Mouse (Mus musculus) hindbrain, embryonic 13.5 days (tissue): ENCODE measurements around the gene Gramd4. TPM values are rescaled to one million over a fixed set of nuclear protein-coding genes. Genes with fewer than 3 reads are reported as not detected.

Experiments used
- ATAC-seq: fragments of 200-750 bp; cut with Nextera tagmentation; 2 replicates; pipeline ENCODE4 v1.8.0; 2017; ENCODE audit warnings: moderate TSS enrichment; ENCODE audit not compliant: low FRiP score
- H3K27ac ChIP-seq: fragments of 300-500 bp; sonication (generic); 2 replicates; pipeline ENCODE4 v1.5.1; 2015; ENCODE audit warnings: inconsistent platforms, mild to moderate bottlenecking, moderate library complexity
- H3K27me3 ChIP-seq: fragments of 300-500 bp; sonication (generic); 2 replicates; pipeline ENCODE4 v1.6.1; 2015; ENCODE audit warnings: mild to moderate bottlenecking, inconsistent platforms
- H3K36me3 ChIP-seq: fragments of 300-500 bp; sonication (generic); 2 replicates; pipeline ENCODE4 v1.6.1; 2015; ENCODE audit warnings: mild to moderate bottlenecking, inconsistent platforms
- H3K4me1 ChIP-seq: fragments of 300-500 bp; sonication (generic); replicated peaks from 2 replicates; pipeline ENCODE4 v1.6.1; 2015; ENCODE audit warnings: inconsistent platforms
- H3K4me2 ChIP-seq: fragments of 300-500 bp; sonication (generic); 2 replicates; pipeline ENCODE4 v1.6.1; 2015; ENCODE audit warnings: inconsistent platforms, mild to moderate bottlenecking, moderate library complexity
- H3K4me3 ChIP-seq: fragments of 300-500 bp; sonication (generic); 2 replicates; pipeline ENCODE4 v1.5.1; 2015; ENCODE audit warnings: mild to moderate bottlenecking, inconsistent platforms
- H3K9ac ChIP-seq: fragments of 300-500 bp; sonication (generic); 2 replicates; pipeline ENCODE4 v1.6.1; 2015; ENCODE audit warnings: mild to moderate bottlenecking, inconsistent platforms
- H3K9me3 ChIP-seq: fragments of 300-500 bp; sonication (generic); 2 replicates; pipeline ENCODE4 v1.6.1; 2016; ENCODE audit warnings: inconsistent platforms
- WGBS: fragments of 180-500 bp; shearing (Covaris S2); methylation state at CpG from one replicate; pipeline ENCODE4 v1.1.7; 2015; 5-methylcytosine and 5-hydroxymethylcytosine counted together
- polyA plus RNA-seq: library from polyadenylated mRNA; unstranded; fragments of >200 nt; fragmentation: Nextera tagmentation; extraction: Ambion mirVana; gene quantifications from 2 replicates; pipeline ENCODE4 v1.2.1, GENCODE M21; 2015

The Gramd4 gene
- polyA plus RNA-seq = 33.9 and 36.4 TPM in 2 replicates

- Histone ChIP-seq H3K4me2 (peak within 1 kb of the TSS; percentile 94), H3K9ac (peak within 1 kb of the TSS; percentile 98)
- ATAC-seq = no peak
Observed at GRCm38 (mm10) chr15:86057413-86057812, at the start of gene Gramd4. Gramd4 (plus strand) TSS chr15:86057695.

GRCm38 (mm10) chr15:86013130-86013529 lies 44.4 kb upstream of the Gramd4 start:
- Histone ChIP-seq H3K4me1 (peaks cover 32% of the 10 kb centered on the region), H3K4me3 (no peak overlapping the region), H3K4me2 (no peak overlapping the region), H3K36me3 (no peaks in the 10 kb centered on the region), H3K9ac (no peak overlapping the region), H3K9me3 (no peaks in the 10 kb centered on the region), H3K27ac (peak overlapping the region; percentile 23; the same call in 1 of the 2 replicates), H3K27me3 (peaks cover 14% of the 10 kb centered on the region; the same call in 1 of the 2 replicates)
- ATAC-seq = peak; percentile 47; the same call in 1 of the 2 replicates
- 25% methylated on average over 2 of the region's 2 CpGs for WGBS

More at GRCm38 (mm10) chr15:86057413-86057812, at the start of gene Gramd4:
- Histone ChIP-seq H3K4me1 (peaks cover 46% of the 10 kb centered on the region), H3K4me3 (peak within 1 kb of the TSS; percentile 83), H3K9me3 (no peaks in the 10 kb centered on the region), H3K27ac (peak within 1 kb of the TSS; percentile 95), H3K36me3 (no peaks in the 10 kb centered on the region), H3K27me3 (peaks cover 4% of the 10 kb centered on the region; the same call in 1 of the 2 replicates)
- 30% methylated on average over 6 of the region's 6 CpGs for WGBS

- 16% methylated on average over 10 of the region's 10 CpGs for WGBS
- Histone ChIP-seq H3K27me3 (peaks cover 14% of the 10 kb centered on the region; the same call in 1 of the 2 replicates), H3K4me1 (peaks cover 30% of the 10 kb centered on the region), H3K4me2 (no peak overlapping the region), H3K27ac (peak overlapping the region; percentile 23; the same call in 1 of the 2 replicates), H3K9me3 (no peaks in the 10 kb centered on the region), H3K36me3 (peaks cover 2% of the 10 kb centered on the region), H3K9ac (peak overlapping the region; percentile 35; the same call in 1 of the 2 replicates), H3K4me3 (no peak overlapping the region)
- ATAC-seq = no peak
Observed at GRCm38 (mm10) chr15:86013656-86014055, 43.8 kb upstream of the Gramd4 start.

GRCm38 (mm10) chr15:86015026-86015425 lies 42.5 kb upstream of the Gramd4 start:
- H3K4me3 ChIP-seq = no peak overlapping the region
- 79% methylated on average over 7 of the region's 7 CpGs for WGBS
- no peak for ATAC-seq

GRCm38 (mm10) chr15:86015860-86016541 lies 41.5 kb upstream of the Gramd4 start:
- Histone ChIP-seq H3K27ac (no peak overlapping the region), H3K4me1 (peaks cover 35% of the 10 kb centered on the region), H3K27me3 (peaks cover 12% of the 10 kb centered on the region; the same call in 1 of the 2 replicates), H3K36me3 (peaks cover 3% of the 10 kb centered on the region), H3K9ac (no peak overlapping the region), H3K9me3 (no peaks in the 10 kb centered on the region), H3K4me2 (no peak overlapping the region), H3K4me3 (no peak overlapping the region)
- ATAC-seq = no peak
- 64% methylated on average over 13 of the region's 13 CpGs for WGBS

More at GRCm38 (mm10) chr15:86015026-86015425, 42.5 kb upstream of the Gramd4 start:
- Histone ChIP-seq H3K27me3 (peaks cover 14% of the 10 kb centered on the region; the same call in 1 of the 2 replicates), H3K9me3 (no peaks in the 10 kb centered on the region), H3K9ac (no peak overlapping the region), H3K4me2 (no peak overlapping the region), H3K4me1 (peaks cover 28% of the 10 kb centered on the region), H3K36me3 (peaks cover 3% of the 10 kb centered on the region), H3K27ac (no peak overlapping the region)

- 91% methylated on average over 6 of the region's 6 CpGs for WGBS
- Histone ChIP-seq H3K27ac (no peak overlapping the region), H3K4me1 (peaks cover 32% of the 10 kb centered on the region), H3K4me3 (no peak overlapping the region), H3K9ac (no peak overlapping the region), H3K36me3 (peaks cover 3% of the 10 kb centered on the region), H3K9me3 (no peaks in the 10 kb centered on the region), H3K27me3 (0 out of 2 replicates have a peak, but pooled peaks cover under 1% of the 10 kb centered on the region), H3K4me2 (no peak overlapping the region)
- ATAC-seq = no peak
Observed at GRCm38 (mm10) chr15:86017336-86017735, 40.2 kb upstream of the Gramd4 start.

- no peak overlapping the region for H3K9ac ChIP-seq
- peaks cover 16% of the 10 kb centered on the region for H3K4me1 ChIP-seq
- H3K4me2 ChIP-seq = no peak overlapping the region
- WGBS = 94% methylated on average over 5 of the region's 5 CpGs
- H3K27me3 ChIP-seq = 0 out of 2 replicates have a peak, but pooled peaks cover 4% of the 10 kb centered on the region
- H3K9me3 ChIP-seq = no peaks in the 10 kb centered on the region
- peaks cover 3% of the 10 kb centered on the region for H3K36me3 ChIP-seq
- ATAC-seq = no peak
- H3K4me3 ChIP-seq = no peak overlapping the region
- no peak overlapping the region for H3K27ac ChIP-seq
Observed at GRCm38 (mm10) chr15:86018753-86019512, 38.6 kb upstream of the Gramd4 start.

GRCm38 (mm10) chr15:86020008-86020407 lies 37.5 kb upstream of the Gramd4 start:
- no peaks in the 10 kb centered on the region for H3K9me3 ChIP-seq
- H3K4me2 ChIP-seq = no peak overlapping the region
- H3K9ac ChIP-seq = no peak overlapping the region
- H3K4me3 ChIP-seq = no peak overlapping the region
- 0 out of 2 replicates have a peak, but pooled peaks cover 4% of the 10 kb centered on the region for H3K27me3 ChIP-seq
- 77% methylated on average over 8 of the region's 8 CpGs for WGBS
- peaks cover 3% of the 10 kb centered on the region for H3K36me3 ChIP-seq
- H3K27ac ChIP-seq = no peak overlapping the region
- ATAC-seq = no peak
- peaks cover 13% of the 10 kb centered on the region for H3K4me1 ChIP-seq

- Histone ChIP-seq H3K4me2 (no peak overlapping the region), H3K27ac (no peak overlapping the region), H3K27me3 (0 out of 2 replicates have a peak, but pooled peaks cover 4% of the 10 kb centered on the region), H3K4me1 (peaks cover 8% of the 10 kb centered on the region), H3K36me3 (peaks cover 3% of the 10 kb centered on the region), H3K4me3 (no peak overlapping the region), H3K9ac (no peak overlapping the region), H3K9me3 (no peaks in the 10 kb centered on the region)
- 81% methylated on average over 9 of the region's 9 CpGs for WGBS
- no peak for ATAC-seq
Observed at GRCm38 (mm10) chr15:86021301-86021700, 36.2 kb upstream of the Gramd4 start.

- Histone ChIP-seq H3K4me2 (no peak overlapping the region), H3K9ac (no peak overlapping the region), H3K4me3 (no peak overlapping the region), H3K4me1 (peaks cover 8% of the 10 kb centered on the region), H3K27me3 (0 out of 2 replicates have a peak, but pooled peaks cover 4% of the 10 kb centered on the region), H3K9me3 (no peaks in the 10 kb centered on the region), H3K36me3 (peaks cover 3% of the 10 kb centered on the region), H3K27ac (no peak overlapping the region)
- no peak for ATAC-seq
- 80% methylated on average over 9 of the region's 9 CpGs for WGBS
Observed at GRCm38 (mm10) chr15:86021971-86022370, 35.5 kb upstream of the Gramd4 start.

GRCm38 (mm10) chr15:86027871-86028270 lies 29.6 kb upstream of the Gramd4 start:
- 68% methylated on average over 8 of the region's 8 CpGs for WGBS
- H3K9ac ChIP-seq = no peak overlapping the region
- H3K9me3 ChIP-seq = 0 out of 2 replicates have a peak, but pooled peaks cover 6% of the 10 kb centered on the region
- ATAC-seq = no peak
- no peak overlapping the region for H3K4me3 ChIP-seq
- no peak overlapping the region for H3K27ac ChIP-seq
- H3K27me3 ChIP-seq = peaks cover 21% of the 10 kb centered on the region
- peaks cover 28% of the 10 kb centered on the region for H3K4me1 ChIP-seq
- peak overlapping the region; percentile 42; the same call in 1 of the 2 replicates for H3K4me2 ChIP-seq
- peaks cover 20% of the 10 kb centered on the region for H3K36me3 ChIP-seq

GRCm38 (mm10) chr15:86029981-86030380 lies 27.5 kb upstream of the Gramd4 start:
- Histone ChIP-seq H3K27ac (no peak overlapping the region), H3K36me3 (peaks cover 20% of the 10 kb centered on the region), H3K4me2 (peak overlapping the region; percentile 42), H3K9ac (no peak overlapping the region), H3K27me3 (peaks cover 39% of the 10 kb centered on the region), H3K4me3 (peak overlapping the region; percentile 9; the same call in 1 of the 2 replicates), H3K9me3 (0 out of 2 replicates have a peak, but pooled peaks cover 6% of the 10 kb centered on the region), H3K4me1 (peaks cover 49% of the 10 kb centered on the region)
- ATAC-seq = no peak
- WGBS = 69% methylated on average over 14 of the region's 14 CpGs
